Mouse (Mus musculus): Measurements from ENCODE around the gene Hist1h4h.
"Not testable (repeated sequence)": the region's sequence is repeated elsewhere in the genome, so short reads cannot be mapped to it uniquely, and the experiment has no call there.

Hist1h4h gene

DNA sequence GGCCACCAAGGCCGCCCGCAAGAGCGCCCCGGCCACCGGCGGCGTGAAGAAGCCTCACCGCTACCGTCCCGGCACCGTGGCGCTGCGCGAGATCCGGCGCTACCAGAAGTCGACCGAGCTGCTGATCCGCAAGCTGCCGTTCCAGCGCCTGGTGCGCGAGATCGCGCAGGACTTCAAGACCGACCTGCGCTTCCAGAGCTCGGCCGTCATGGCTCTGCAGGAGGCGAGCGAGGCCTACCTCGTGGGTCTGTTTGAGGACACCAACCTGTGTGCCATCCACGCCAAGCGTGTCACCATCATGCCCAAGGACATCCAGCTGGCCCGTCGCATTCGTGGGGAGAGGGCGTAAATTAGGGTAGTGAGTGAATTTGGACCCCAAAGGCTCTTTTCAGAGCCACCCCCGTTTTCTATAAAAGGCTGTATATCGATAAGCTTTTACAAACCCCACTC lies 45.0 kb downstream of the Hist1h4h start:
- not testable (repeated sequence) for DNase-seq (ENCODE audit: low spot score in 2 of 2)

DNA sequence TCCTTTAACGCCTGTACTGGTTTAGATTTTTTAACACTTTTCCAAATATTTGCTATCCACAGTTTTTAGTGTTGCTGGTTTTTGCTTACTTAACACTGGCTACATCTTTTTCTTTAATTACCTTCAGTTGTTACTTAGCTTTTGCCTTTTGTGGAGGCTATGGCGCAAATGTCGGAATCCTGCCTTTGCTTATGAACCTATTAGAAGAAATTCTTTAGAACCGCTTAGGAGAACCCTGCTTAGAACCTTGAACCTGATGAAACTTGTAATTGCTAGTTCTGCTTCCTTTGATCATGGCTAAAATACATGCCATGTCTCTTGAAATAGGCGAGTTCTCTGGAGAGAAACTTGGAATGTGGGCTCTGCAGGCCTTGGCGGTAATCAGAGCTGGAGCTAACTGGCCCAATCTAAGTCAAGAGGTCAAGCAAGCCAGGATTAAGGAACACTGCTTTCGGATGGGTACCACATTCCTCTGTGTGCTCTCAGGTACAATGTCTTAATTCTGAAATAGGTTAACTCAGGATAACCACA lies 45.6 kb downstream of the Hist1h4h start:
- no peak for DNase-seq (ENCODE audit: low spot score in 2 of 2)

DNA sequence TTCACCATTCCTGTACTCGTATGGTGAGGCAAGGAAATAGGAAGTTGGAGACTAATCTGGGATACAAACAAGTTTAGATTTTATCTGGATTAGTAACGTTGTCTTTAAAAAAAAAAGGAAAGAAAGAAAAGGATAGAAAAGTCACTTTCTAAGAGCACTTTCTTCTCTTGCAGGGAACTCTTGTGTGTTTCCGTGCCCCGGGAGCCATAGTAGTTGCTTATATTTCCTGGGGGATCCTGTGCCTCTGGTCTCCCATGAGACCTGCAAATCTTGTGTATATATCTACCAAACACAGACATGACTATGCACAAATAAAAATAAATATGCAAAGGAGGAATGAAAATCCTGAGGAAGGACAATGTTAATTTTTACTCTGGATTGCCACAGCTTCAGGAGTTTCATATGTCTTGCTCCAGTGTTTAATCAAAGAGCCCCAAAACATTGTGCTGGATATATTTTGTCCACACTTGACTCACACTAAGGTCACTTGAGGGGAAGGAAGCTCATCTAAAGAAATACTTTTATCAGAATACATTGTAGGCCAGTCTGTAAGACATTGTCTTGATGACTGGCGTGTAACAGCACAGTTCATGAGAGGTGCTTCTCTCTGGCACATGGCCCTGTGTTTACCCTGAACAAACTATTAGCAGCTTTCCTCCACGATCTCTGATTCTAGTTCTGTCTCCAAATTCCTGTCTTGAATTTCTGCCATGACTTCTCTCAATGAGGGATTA lies 46.2 kb downstream of the Hist1h4h start:
- no peak for DNase-seq (ENCODE audit: low spot score in 2 of 2)

DNA sequence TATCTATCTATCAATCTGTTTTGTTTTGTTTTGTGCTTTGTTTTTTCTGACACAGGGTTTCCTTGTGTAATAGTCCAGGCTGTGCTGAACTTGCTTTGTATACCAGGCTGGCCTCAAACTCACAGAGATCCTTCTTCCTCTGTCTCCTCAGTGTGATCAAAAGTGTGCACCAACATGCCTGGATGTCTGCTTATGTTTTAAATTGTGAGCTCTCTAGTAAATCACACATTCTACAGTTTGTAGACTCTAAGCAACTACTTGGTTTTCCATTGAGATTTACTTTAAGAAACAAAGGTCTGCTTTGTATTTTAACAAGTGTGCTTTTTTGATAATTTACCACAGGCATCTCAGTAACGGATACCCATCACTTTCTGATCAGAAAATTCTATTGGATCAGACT lies 47.0 kb downstream of the Hist1h4h start:
- DNase-seq (ENCODE audit: low spot score in 2 of 2), result no peak

Data from right cerebral cortex, postnatal 36 days (tissue).